Mouse (Mus musculus) cerebellum, postnatal 25 days (tissue): ENCODE measurements around the gene Pdcd5.

ENCODE experiments used
- DNase-seq, 2 experiments: peaks; one replicate each; pipeline ENCODE4 v3.0.0; 2021; ENCODE audit warnings: mixed read lengths in 2 of 2

Gene Pdcd5

GRCm38 (mm10) chr7:35640072-35640471, 7.2 kb downstream of the Pdcd5 start:
- DNase-seq, result no peak

GRCm38 (mm10) chr7:35636874-35637273, 10.4 kb downstream of the Pdcd5 start:
- DNase-seq, result no peak

- peak; percentile 30 to 63 for DNase-seq
These were observed 11.1 kb downstream of the Pdcd5 start for GRCm38 (mm10) chr7:35636229-35636628.

DNA sequence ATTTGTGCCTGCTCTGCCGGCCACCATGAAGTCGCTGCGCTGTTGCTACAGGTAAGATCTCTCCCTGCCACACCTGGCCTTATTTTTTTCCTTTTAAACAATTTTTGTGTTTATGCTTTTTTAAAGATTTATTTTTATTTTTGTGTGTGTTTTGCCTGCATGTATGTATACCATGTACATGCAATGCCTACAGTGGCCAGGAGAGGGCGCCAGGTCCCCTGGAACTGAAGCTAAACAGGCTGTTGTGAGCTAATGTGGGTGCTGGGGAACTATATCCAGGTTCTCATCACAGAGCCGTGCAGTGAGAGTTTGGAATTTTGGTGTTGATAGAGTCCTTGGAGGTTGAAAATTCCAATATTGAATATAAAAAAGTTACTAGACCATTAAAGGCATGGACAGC, 18.8 kb downstream of the Pdcd5 start:
- DNase-seq, result peak; percentile 12 to 53

- DNase-seq, result peak; percentile 54 to 67
These were observed 19.9 kb downstream of the Pdcd5 start for GRCm38 (mm10) chr7:35627371-35627770.

DNA sequence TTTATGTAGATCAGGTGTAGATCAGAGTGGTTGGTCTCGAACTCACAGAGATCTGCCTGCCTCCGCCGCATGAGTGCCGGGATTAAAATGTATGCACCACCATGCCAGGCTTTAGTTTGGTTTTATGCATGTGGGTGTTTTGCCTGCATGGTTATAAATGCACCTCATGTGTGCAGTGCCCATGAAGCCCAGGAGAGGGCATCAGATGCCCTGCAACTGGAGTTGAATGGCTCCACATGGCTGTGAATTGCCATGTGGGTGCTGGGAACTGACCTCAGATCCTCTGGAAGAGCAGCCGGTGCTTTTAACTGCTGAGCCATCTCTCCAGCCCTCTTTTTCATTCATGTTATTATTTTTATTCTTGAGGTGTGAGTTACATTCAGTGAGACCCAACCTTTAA, 21.3 kb downstream of the Pdcd5 start:
- no peak for DNase-seq

- DNase-seq, result no peak
These were observed 24.7 kb downstream of the Pdcd5 start for GRCm38 (mm10) chr7:35622626-35623025.

DNA sequence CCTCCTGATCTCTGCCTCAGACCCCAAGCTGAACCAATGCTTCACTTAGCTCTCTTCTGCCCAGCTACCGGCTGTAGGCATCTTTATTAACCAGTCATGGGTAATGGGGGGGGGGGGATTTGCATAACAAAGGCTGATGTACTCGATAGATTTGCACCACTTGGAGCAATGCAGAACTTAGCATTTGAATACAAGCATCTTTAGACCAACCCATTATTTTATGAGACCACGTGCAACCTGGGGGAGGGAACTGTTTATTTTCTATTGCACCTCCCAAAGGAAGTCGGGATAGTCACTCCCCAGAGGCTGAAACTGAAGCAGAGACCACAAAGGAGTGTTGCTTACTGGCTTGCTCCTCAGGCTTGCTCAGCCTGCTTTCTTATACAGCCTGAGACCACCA, 29.8 kb downstream of the Pdcd5 start:
- no peak for DNase-seq

DNA sequence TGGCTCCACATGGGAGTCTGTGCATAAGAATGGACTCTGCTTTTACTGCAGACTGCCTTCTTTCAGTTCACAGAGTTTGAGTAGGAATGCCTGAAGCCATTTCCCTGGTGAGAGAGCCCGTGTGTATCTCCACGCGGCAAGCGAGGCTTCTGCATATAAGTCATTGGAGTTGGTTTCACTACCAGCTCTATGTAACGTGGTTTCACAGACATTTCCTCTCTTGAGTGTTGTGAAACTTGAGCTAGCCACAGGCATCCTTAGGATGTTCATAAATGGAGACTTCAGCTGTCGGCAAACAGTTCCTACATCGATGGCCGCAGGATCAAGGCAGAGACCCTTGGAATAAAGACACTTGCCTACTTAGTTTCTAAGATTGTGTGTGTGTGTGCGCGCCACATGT, 38.1 kb downstream of the Pdcd5 start:
- no peak for DNase-seq

DNA sequence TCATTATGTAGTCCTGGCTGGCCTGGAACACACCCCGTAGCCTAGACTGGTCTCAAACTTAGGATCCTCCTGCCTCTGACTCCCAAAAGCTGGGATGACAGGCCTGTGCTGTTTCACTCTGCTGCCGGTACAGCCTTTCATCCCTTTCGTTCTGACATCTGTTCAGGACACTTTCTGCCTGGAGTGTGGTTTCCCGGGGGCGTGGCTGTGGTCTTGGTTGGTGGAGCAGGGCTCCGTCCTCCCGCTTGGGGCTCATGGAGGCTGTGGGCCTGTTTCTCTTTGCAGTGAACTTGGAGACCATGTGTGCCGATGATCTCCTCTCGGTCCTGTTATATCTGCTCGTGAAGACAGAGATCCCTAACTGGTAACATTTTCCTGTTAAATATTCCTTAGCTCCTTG, 40.5 kb downstream of the Pdcd5 start:
- DNase-seq, result no peak

GRCm38 (mm10) chr7:35602766-35603165, 44.6 kb downstream of the Pdcd5 start:
- no peak for DNase-seq

GRCm38 (mm10) chr7:35601106-35601505, 46.2 kb downstream of the Pdcd5 start:
- DNase-seq, result no peak

- DNase-seq, result no peak
These were observed 47.3 kb downstream of the Pdcd5 start for GRCm38 (mm10) chr7:35600031-35600430.

DNA sequence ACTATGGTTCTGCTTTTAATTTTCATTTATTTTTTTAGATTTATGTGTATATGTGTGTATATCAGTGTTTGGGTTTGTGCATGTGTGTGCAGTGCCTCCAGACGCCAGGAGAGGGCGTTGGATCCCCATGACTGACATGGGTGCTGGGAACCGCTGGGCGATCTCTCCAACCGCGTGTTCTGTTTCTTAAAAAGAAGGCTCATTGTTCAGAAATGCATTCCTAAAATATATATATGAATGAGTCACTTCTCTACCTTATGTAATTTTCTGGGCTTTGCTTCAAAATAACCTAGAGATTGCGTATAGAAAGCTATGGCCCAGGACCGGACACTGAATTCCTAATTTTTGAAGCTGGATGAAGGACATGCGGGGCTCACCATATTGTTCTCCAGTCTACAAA, 47.8 kb downstream of the Pdcd5 start:
- DNase-seq, result no peak

GRCm38 (mm10) chr7:35594311-35594710, 53.0 kb downstream of the Pdcd5 start:
- DNase-seq, result no peak
